Comparison of ENCODE assay signal across 8 mouse cellular contexts in the genomic region with DNA sequence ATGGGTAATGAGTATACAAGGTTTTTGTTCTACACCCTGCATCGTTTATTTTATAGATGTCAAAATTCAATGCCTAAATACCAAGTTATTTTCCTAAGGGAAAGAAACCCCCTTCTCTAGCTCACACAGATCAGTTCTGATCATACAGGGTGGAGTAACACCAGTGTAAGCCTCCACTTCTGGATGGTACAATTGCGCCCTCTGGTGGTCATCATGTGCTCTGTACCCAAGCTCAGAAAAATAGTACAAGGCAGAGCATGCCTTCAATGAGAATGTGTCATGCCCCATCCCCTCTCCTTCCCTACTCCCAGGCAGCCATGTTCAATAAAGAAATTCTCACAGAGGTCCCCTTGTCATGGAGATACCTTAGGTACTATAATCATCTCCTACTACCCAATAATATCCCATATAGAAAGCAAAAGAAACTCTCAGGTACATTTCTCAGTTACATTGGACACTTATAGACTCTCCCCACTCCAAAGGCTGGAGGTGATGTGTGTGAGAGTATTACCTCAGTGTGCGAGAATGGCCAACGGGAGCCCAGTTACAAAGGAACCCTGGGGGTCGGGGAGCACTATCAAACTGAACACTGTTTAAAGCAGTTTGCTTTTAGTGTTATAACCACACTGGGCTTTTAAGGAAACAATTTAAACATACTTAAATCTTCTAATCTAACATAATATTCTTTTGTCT. TPM values are rescaled to one million over a fixed set of nuclear protein-coding genes. Genes with fewer than 3 reads are reported as not detected.
DNase-seq lines count a peak whose midpoint lies in the region; ATAC-seq lines count a peak whose summit lies in the region.

No protein-coding gene starts in this region.

- H3K4me3 ChIP-seq in heart, embryonic 11.5 days (ENCODE audit: low read depth, low read length), result no peak overlapping the region
- H3K4me3 ChIP-seq in hindbrain, embryonic 13.5 days, result no peak overlapping the region
- no peak overlapping the region for H3K4me3 ChIP-seq in lung, embryonic 15.5 days

- no peak overlapping the region for H3K9ac ChIP-seq in heart, embryonic 11.5 days (ENCODE audit: low read depth, low read length)
- no peak overlapping the region for H3K9ac ChIP-seq in hindbrain, embryonic 13.5 days
- no peak overlapping the region for H3K9ac ChIP-seq in lung, embryonic 15.5 days

- no peaks in the 10 kb centered on the region for H3K9me3 ChIP-seq in heart, embryonic 11.5 days (replicated peaks; ENCODE audit: control insufficient read depth, low read length)
- no peaks in the 10 kb centered on the region for H3K9me3 ChIP-seq in hindbrain, embryonic 13.5 days
- H3K9me3 ChIP-seq in lung, embryonic 15.5 days, result no peaks in the 10 kb centered on the region

- no peak overlapping the region for H3K27ac ChIP-seq in heart, embryonic 11.5 days (ENCODE audit: low read depth, low read length)
- no peak overlapping the region for H3K27ac ChIP-seq in hindbrain, embryonic 13.5 days
- H3K27ac ChIP-seq in lung, embryonic 15.5 days, result no peak overlapping the region

- ATAC-seq in heart, embryonic 11.5 days (replicated peaks; ENCODE audit: insufficient number of reproducible peaks, low FRiP score, low TSS enrichment), result no peak; the same call in 1 of the 2 replicates
- ATAC-seq in frontal cortex, adult (ENCODE audit: low TSS enrichment), result peak; percentile 97
- ATAC-seq in hindbrain, embryonic 13.5 days (ENCODE audit: low FRiP score), result peak; percentile 97
- ATAC-seq in lung, embryonic 15.5 days (ENCODE audit: borderline replicate concordance, extremely low read depth, low FRiP score, low TSS enrichment), result peak; percentile 84

- 25% methylated on average over 5 of the region's 5 CpGs for WGBS in heart, embryonic 11.5 days (ENCODE audit: insufficient replicate concordance)
- 33% methylated on average over 5 of the region's 5 CpGs for WGBS in hindbrain, embryonic 13.5 days
- WGBS in lung, embryonic 15.5 days, result 20% methylated on average over 5 of the region's 5 CpGs

- no peaks in the 10 kb centered on the region for H3K27me3 ChIP-seq in heart, embryonic 11.5 days (ENCODE audit: control insufficient read depth, insufficient read depth, low read length)
- no peaks in the 10 kb centered on the region for H3K27me3 ChIP-seq in hindbrain, embryonic 13.5 days
- H3K27me3 ChIP-seq in lung, embryonic 15.5 days, result no peaks in the 10 kb centered on the region

- H3K36me3 ChIP-seq in heart, embryonic 11.5 days (ENCODE audit: control insufficient read depth, insufficient read depth, low read length), result no peaks in the 10 kb centered on the region
- no peaks in the 10 kb centered on the region for H3K36me3 ChIP-seq in hindbrain, embryonic 13.5 days
- no peaks in the 10 kb centered on the region for H3K36me3 ChIP-seq in lung, embryonic 15.5 days

- no peak overlapping the region for H3K4me2 ChIP-seq in heart, embryonic 11.5 days
- H3K4me2 ChIP-seq in hindbrain, embryonic 13.5 days, result no peak overlapping the region
- no peak overlapping the region for H3K4me2 ChIP-seq in lung, embryonic 15.5 days

- H3K4me1 ChIP-seq in heart, embryonic 11.5 days (ENCODE audit: control insufficient read depth, insufficient read depth, low read length), result no peaks in the 10 kb centered on the region
- H3K4me1 ChIP-seq in hindbrain, embryonic 13.5 days (replicated peaks), result no peaks in the 10 kb centered on the region
- H3K4me1 ChIP-seq in lung, embryonic 15.5 days, result no peaks in the 10 kb centered on the region

- peak; percentile 91 for DNase-seq in heart, adult 11 months
- DNase-seq in cerebellum, adult 9-10 months, result peak; percentile 86
- peak; percentile 35 for DNase-seq in layer of hippocampus, adult 9-11 months
- DNase-seq in retina, postnatal 1 day, result peak; percentile 88

RNA-seq across cellular contexts. Expression of gene Sumo1, which starts 47.2 kb away (rescaled TPM):
- 288 and 300 TPM in 2 replicates for polyA plus RNA-seq in heart, embryonic 11.5 days (2014; fragmentation: Nextera tagmentation; extraction: Ambion mirVana)
- polyA plus RNA-seq in hindbrain, embryonic 13.5 days (2015; fragmentation: Nextera tagmentation; extraction: Ambion mirVana), result 410 and 416 TPM in 2 replicates
- 400 and 412 TPM in 2 replicates for polyA plus RNA-seq in lung, embryonic 15.5 days (2015; fragmentation: Nextera tagmentation; extraction: Ambion mirVana)

Comparison
In these comparisons a context has a peak if more than half of its experiments do, and no peak if none do; other contexts are left out.
1. DNase-seq: peak in every context shown above with its lines; median percentile 91 in heart, adult 11 months; 88 in retina, postnatal 1 day; 86 in cerebellum, adult 9-10 months; 35 in layer of hippocampus, adult 9-11 months.